Mouse (Mus musculus) limb, embryonic 11.5 days (tissue): ENCODE measurements around the gene Vamp5. TPM values are rescaled to one million over a fixed set of nuclear protein-coding genes. Genes with fewer than 3 reads are reported as not detected.

Source experiments
- polyA plus RNA-seq: library from polyadenylated mRNA; unstranded; fragments of >200 nt; fragmentation: Nextera tagmentation; extraction: Ambion mirVana; gene quantifications from 2 replicates; pipeline ENCODE4 v1.2.1, GENCODE M21; 2014

The Vamp5 gene
- polyA plus RNA-seq, 1 experiment from 2014 or later = 17.0 TPM

Other genes with a start within 250 kb of the Vamp5 start
- 22.3 and 22.9 TPM in 2 replicates for gene Atoh8, start 144.9 kb downstream of the Vamp5 start, polyA plus RNA-seq
- gene Sftpb, start 75.9 kb downstream of the Vamp5 start, polyA plus RNA-seq = not detected in 2 replicates
- gene Usp39, start 35.3 kb downstream of the Vamp5 start, polyA plus RNA-seq = 98.7 and 101 TPM in 2 replicates
- 20.2 and 20.6 TPM in 2 replicates for gene 0610030E20Rik, start 33.2 kb downstream of the Vamp5 start, polyA plus RNA-seq
- 10.7 and 10.8 TPM in 2 replicates for gene Tmem150a, start 25.0 kb downstream of the Vamp5 start, polyA plus RNA-seq
- gene Rnf181, start 13.5 kb downstream of the Vamp5 start, polyA plus RNA-seq = 92.1 and 96.0 TPM in 2 replicates
- 81.4 and 87.4 TPM in 2 replicates for gene Vamp8, start 10.2 kb upstream of the Vamp5 start, polyA plus RNA-seq
- 16.0 and 17.9 TPM in 2 replicates for gene Ggcx, start 33.8 kb upstream of the Vamp5 start, polyA plus RNA-seq
- gene Mat2a, start 59.1 kb upstream of the Vamp5 start, polyA plus RNA-seq = 490 and 507 TPM in 2 replicates
- gene Sh2d6, start 141.2 kb upstream of the Vamp5 start, polyA plus RNA-seq = 0.17 TPM in 1 of 2 replicates, not detected in the other
- 24.5 and 26.5 TPM in 2 replicates for gene Capg, start 163.9 kb upstream of the Vamp5 start, polyA plus RNA-seq
- gene Elmod3, start 217.9 kb upstream of the Vamp5 start, polyA plus RNA-seq = 15.8 and 16.8 TPM in 2 replicates
- 10.5 and 11.2 TPM in 2 replicates for gene Retsat, start 218.0 kb upstream of the Vamp5 start, polyA plus RNA-seq
- 24.6 and 25.2 TPM in 2 replicates for gene Tgoln1, start 236.5 kb upstream of the Vamp5 start, polyA plus RNA-seq